Mouse (Mus musculus): Measurements from ENCODE around the gene 1110051M20Rik. TPM values are rescaled to one million over a fixed set of nuclear protein-coding genes. Genes with fewer than 3 reads are reported as not detected.

1110051M20Rik gene
- polyA plus RNA-seq, 2 experiments: 34.9 to 50.6 TPM

DNA sequence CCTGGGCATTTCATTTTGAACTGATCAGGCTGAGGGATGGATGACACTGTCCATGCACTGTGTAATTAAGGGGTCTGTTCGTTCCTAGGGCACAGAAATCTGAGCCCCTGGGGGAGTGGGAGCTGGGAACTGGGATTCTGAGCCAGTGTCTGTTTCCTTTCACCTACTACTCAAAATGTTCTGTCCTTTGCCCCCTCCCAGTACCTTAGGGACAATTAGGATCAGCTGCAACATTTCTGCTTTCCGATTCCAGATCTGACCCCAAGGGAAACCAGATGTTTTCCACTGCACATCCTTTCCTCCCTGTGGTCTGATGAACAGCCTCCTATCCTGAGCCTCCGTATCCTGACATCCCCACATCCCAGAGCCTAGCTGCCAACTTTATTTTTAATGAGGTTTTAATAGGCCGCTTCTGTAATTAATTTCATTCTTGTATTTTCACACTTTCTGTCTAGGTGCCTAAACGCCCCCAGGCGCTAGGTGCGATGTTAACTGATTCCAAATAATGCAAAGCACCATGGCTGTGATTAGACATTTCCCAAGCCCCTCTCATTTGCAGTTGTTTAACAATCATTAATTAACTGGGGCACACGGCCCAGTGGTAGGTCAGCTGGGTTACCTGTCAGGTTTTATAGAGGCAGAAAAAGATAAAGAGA, 189.7 kb downstream of the 1110051M20Rik start:
- H3K9ac ChIP-seq (ENCODE audit: low read depth, low read length, severe bottlenecking): no peak overlapping the region
- 11% methylated on average over 8 of the region's 8 CpGs for WGBS
- peak overlapping the region; percentile 95; the same call in 1 of the 2 replicates for H3K4me2 ChIP-seq (replicated peaks; ENCODE audit: low read depth, low read length, severe bottlenecking)
- H3K4me1 ChIP-seq (ENCODE audit: control insufficient read depth, insufficient read depth, low read length): peaks cover 21% of the 10 kb centered on the region
- no peak for ATAC-seq (ENCODE audit: low FRiP score, low read depth)
- no peaks in the 10 kb centered on the region for H3K36me3 ChIP-seq (ENCODE audit: control insufficient read depth, insufficient read depth, low read length)
- no peak overlapping the region for H3K4me3 ChIP-seq (replicated peaks; ENCODE audit: low read length)
- no peak for TF ChIP-seq POLR2A (IDR thresholded peaks at IDR 0.05; ENCODE audit: borderline replicate concordance, extremely low read depth, insufficient read depth, insufficient read length)
- no peak for DNase-seq (ENCODE audit: low spot score)
- no peak overlapping the region for H3K27ac ChIP-seq (replicated peaks; ENCODE audit: low read depth, low read length)
- peaks cover 19% of the 10 kb centered on the region; the same call in 1 of the 2 replicates for H3K27me3 ChIP-seq (ENCODE audit: control insufficient read depth, insufficient read depth, low read length)
- no peaks in the 10 kb centered on the region for H3K9me3 ChIP-seq (ENCODE audit: control insufficient read depth, low read length)

DNA sequence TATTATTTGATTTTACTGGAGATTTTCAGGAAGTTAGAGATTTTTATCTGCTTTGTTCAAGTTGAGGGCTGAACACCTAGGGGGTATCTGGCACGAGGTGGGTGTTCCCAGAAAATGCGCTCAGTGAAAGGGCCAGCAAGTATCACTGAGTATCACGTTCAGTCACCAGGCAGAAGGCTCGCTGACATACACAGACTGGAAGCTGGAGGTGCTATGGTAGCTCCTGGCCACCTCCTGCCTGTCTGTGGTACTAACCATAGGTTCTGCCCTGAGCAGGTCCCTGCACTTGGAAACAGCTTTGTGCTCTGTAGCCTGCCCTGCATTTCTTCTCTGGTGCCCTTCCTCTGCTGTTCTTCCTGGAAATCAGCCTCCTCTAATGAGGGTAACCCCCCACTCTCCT, 192.0 kb downstream of the 1110051M20Rik start:
- 43% methylated on average over 4 of the region's 4 CpGs for WGBS
- Histone ChIP-seq H3K27ac (replicated peaks; ENCODE audit: low read depth, low read length) (no peak overlapping the region), H3K36me3 (ENCODE audit: control insufficient read depth, insufficient read depth, low read length) (no peaks in the 10 kb centered on the region), H3K9me3 (ENCODE audit: control insufficient read depth, low read length) (no peaks in the 10 kb centered on the region), H3K9ac (ENCODE audit: low read depth, low read length, severe bottlenecking) (no peak overlapping the region), H3K4me2 (replicated peaks; ENCODE audit: low read depth, low read length, severe bottlenecking) (no peak overlapping the region), H3K27me3 (ENCODE audit: control insufficient read depth, insufficient read depth, low read length) (peaks cover 19% of the 10 kb centered on the region; the same call in 1 of the 2 replicates), H3K4me1 (ENCODE audit: control insufficient read depth, insufficient read depth, low read length) (peaks cover 8% of the 10 kb centered on the region), H3K4me3 (replicated peaks; ENCODE audit: low read length) (no peak overlapping the region)
- no peak for TF ChIP-seq POLR2A (IDR thresholded peaks at IDR 0.05; ENCODE audit: borderline replicate concordance, extremely low read depth, insufficient read depth, insufficient read length)
- ATAC-seq (ENCODE audit: low FRiP score, low read depth): no peak
- DNase-seq (ENCODE audit: low spot score): no peak

DNA sequence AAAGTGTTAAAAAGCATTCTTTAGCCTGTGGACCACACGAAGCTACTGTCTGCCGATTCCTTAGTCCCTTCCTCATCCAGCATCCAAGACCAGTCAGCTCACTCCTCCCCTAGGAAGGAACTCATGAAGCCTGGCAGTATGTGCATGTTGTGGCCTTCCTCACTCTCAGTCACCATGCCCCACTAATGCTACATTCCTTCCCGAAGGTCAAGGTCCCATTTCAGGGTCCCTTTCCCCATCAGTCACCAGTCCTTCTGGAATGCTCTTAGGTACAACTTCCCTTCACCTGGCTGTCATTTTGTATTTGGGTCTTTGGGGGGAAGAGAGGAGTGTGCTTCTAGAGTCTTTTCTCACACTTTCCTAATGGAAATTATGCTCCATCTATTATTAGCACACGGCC, 192.5 kb downstream of the 1110051M20Rik start:
- 72% methylated on average over 4 of the region's 4 CpGs for WGBS
- DNase-seq (ENCODE audit: low spot score) (no peak), ATAC-seq (ENCODE audit: low FRiP score, low read depth) (no peak)
- no peak overlapping the region for H3K4me2 ChIP-seq (replicated peaks; ENCODE audit: low read depth, low read length, severe bottlenecking)
- H3K4me3 ChIP-seq (replicated peaks; ENCODE audit: low read length): no peak overlapping the region
- H3K27me3 ChIP-seq (ENCODE audit: control insufficient read depth, insufficient read depth, low read length): peaks cover 19% of the 10 kb centered on the region; the same call in 1 of the 2 replicates
- H3K4me1 ChIP-seq (ENCODE audit: control insufficient read depth, insufficient read depth, low read length): peaks cover 8% of the 10 kb centered on the region
- TF ChIP-seq POLR2A (IDR thresholded peaks at IDR 0.05; ENCODE audit: borderline replicate concordance, extremely low read depth, insufficient read depth, insufficient read length): no peak
- H3K27ac ChIP-seq (replicated peaks; ENCODE audit: low read depth, low read length): no peak overlapping the region
- no peaks in the 10 kb centered on the region for H3K36me3 ChIP-seq (ENCODE audit: control insufficient read depth, insufficient read depth, low read length)
- no peak overlapping the region for H3K9ac ChIP-seq (ENCODE audit: low read depth, low read length, severe bottlenecking)
- H3K9me3 ChIP-seq (ENCODE audit: control insufficient read depth, low read length): no peaks in the 10 kb centered on the region

GRCm38 (mm10) chr2:91248366-91248765, 196.1 kb downstream of the 1110051M20Rik start:
- DNase-seq (ENCODE audit: low spot score) (no peak), ATAC-seq (ENCODE audit: low FRiP score, low read depth) (no peak)
- no peaks in the 10 kb centered on the region for H3K4me1 ChIP-seq (ENCODE audit: control insufficient read depth, insufficient read depth, low read length)
- WGBS: 79% methylated on average over 4 of the region's 4 CpGs
- H3K4me2 ChIP-seq (replicated peaks; ENCODE audit: low read depth, low read length, severe bottlenecking): no peak overlapping the region
- H3K27ac ChIP-seq (replicated peaks; ENCODE audit: low read depth, low read length): no peak overlapping the region
- no peak for TF ChIP-seq POLR2A (IDR thresholded peaks at IDR 0.05; ENCODE audit: borderline replicate concordance, extremely low read depth, insufficient read depth, insufficient read length)
- no peak overlapping the region for H3K9ac ChIP-seq (ENCODE audit: low read depth, low read length, severe bottlenecking)
- H3K27me3 ChIP-seq (ENCODE audit: control insufficient read depth, insufficient read depth, low read length): no peaks in the 10 kb centered on the region
- H3K4me3 ChIP-seq (replicated peaks; ENCODE audit: low read length): no peak overlapping the region
- no peaks in the 10 kb centered on the region for H3K36me3 ChIP-seq (ENCODE audit: control insufficient read depth, insufficient read depth, low read length)
- no peaks in the 10 kb centered on the region for H3K9me3 ChIP-seq (ENCODE audit: control insufficient read depth, low read length)

- Histone ChIP-seq H3K4me2 (replicated peaks; ENCODE audit: low read depth, low read length, severe bottlenecking) (no peak overlapping the region), H3K36me3 (ENCODE audit: control insufficient read depth, insufficient read depth, low read length) (no peaks in the 10 kb centered on the region), H3K4me3 (replicated peaks; ENCODE audit: low read length) (no peak overlapping the region), H3K4me1 (ENCODE audit: control insufficient read depth, insufficient read depth, low read length) (no peaks in the 10 kb centered on the region), H3K27me3 (ENCODE audit: control insufficient read depth, insufficient read depth, low read length) (no peaks in the 10 kb centered on the region), H3K9me3 (ENCODE audit: control insufficient read depth, low read length) (no peaks in the 10 kb centered on the region), H3K27ac (replicated peaks; ENCODE audit: low read depth, low read length) (no peak overlapping the region), H3K9ac (ENCODE audit: low read depth, low read length, severe bottlenecking) (no peak overlapping the region)
- WGBS: 79% methylated on average over 5 of the region's 5 CpGs
- ATAC-seq (ENCODE audit: low FRiP score, low read depth) (no peak), DNase-seq (ENCODE audit: low spot score) (no peak)
- no peak for TF ChIP-seq POLR2A (IDR thresholded peaks at IDR 0.05; ENCODE audit: borderline replicate concordance, extremely low read depth, insufficient read depth, insufficient read length)
These were observed 199.8 kb downstream of the 1110051M20Rik start for GRCm38 (mm10) chr2:91244557-91245228.
